Mouse (Mus musculus) forelimb bud, embryonic 11.5 days (tissue): ENCODE measurements at regions not wholly inside any gene's neighbourhood (a gene's known extent, or its start where the extent isn't known, plus 50 kb on each side); places are given as distances from the start of the nearest gene placed in this dataset.

Experiments
- DNase-seq: peaks from one replicate; pipeline ENCODE4 v3.0.0-alpha.2; 2012; ENCODE audit warnings: low read depth, low spot score

GRCm38 (mm10) chr17:54483901-54484300 is 185.1 kb upstream of the Slc5a7 start:
- no peak for DNase-seq

- DNase-seq: no peak
Observed at GRCm38 (mm10) chr17:54439910-54440309, 141.1 kb upstream of the Slc5a7 start.

- DNase-seq: no peak
Observed at GRCm38 (mm10) chr17:54438435-54438834, 139.6 kb upstream of the Slc5a7 start.

GRCm38 (mm10) chr17:54429922-54430321 is 131.1 kb upstream of the Slc5a7 start:
- DNase-seq: no peak

GRCm38 (mm10) chr17:54414260-54414659 is 115.4 kb upstream of the Slc5a7 start:
- no peak for DNase-seq

GRCm38 (mm10) chr17:54396476-54396875 is 97.6 kb upstream of the Slc5a7 start:
- DNase-seq: no peak

- peak; percentile 61 for DNase-seq
Observed at GRCm38 (mm10) chr17:54377500-54377899, 78.7 kb upstream of the Slc5a7 start.

GRCm38 (mm10) chr17:54368611-54369010 is 69.8 kb upstream of the Slc5a7 start:
- DNase-seq: no peak

GRCm38 (mm10) chr17:54367948-54368347 is 69.1 kb upstream of the Slc5a7 start:
- no peak for DNase-seq

- no peak for DNase-seq
Observed at GRCm38 (mm10) chr17:54362991-54363390, 64.2 kb upstream of the Slc5a7 start.

- DNase-seq: no peak
Observed at GRCm38 (mm10) chr17:54353063-54353462, 54.2 kb upstream of the Slc5a7 start.

- DNase-seq: no peak
Observed at GRCm38 (mm10) chr17:54350881-54351280, 52.0 kb upstream of the Slc5a7 start.
